Mouse (Mus musculus) erythroblast, embryonic 14.5 days (primary cell): Measurements from ENCODE around the gene Hist1h4j.

ENCODE experiments used
- GATA1 ChIP-seq: IDR thresholded peaks from 2 replicates; pipeline ENCODE4 v1.6.1; 2012; ENCODE audit warnings: low read length, inconsistent platforms, mixed read lengths
- TAL1 ChIP-seq: IDR thresholded peaks from 3 replicates; pipeline ENCODE4 v1.6.1; 2012; ENCODE audit warnings: low read length, inconsistent platforms, mixed read lengths

DNA sequence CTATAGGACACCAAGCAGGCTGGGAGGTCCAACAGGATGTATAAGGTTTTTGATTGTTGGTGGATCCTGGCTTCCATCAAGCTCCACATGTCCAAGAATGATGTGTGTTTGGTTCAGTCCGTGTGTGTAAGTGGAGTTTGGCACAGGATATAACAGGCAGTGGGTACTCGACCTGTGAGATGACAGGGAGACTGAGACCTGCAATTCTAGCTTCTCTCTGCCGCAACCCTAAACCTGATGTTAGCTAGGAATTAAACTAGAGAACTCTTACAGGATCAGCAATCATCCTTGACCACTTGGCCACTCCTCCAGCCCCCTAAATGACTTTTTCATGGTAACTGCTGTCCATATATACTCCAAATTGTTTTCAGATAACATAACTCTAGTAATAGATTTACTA is 17.5 kb downstream of the Hist1h4j start:
- TF ChIP-seq GATA1 (no peak), TAL1 (no peak)
